Mouse (Mus musculus) c-Kit-positive CD71-positive TER-119-negative erythroid progenitor cells, embryonic 14.5 days (primary cell): ENCODE results near the gene Cttnbp2.
"Not testable (repeated sequence)": the region's sequence is repeated elsewhere in the genome, so short reads cannot be mapped to it uniquely, and the experiment has no call there.

Source experiments
- DNase-seq: peaks from one replicate; pipeline ENCODE4 v3.0.0-alpha.2; 2013; ENCODE audit warnings: low read depth

The Cttnbp2 gene

DNA sequence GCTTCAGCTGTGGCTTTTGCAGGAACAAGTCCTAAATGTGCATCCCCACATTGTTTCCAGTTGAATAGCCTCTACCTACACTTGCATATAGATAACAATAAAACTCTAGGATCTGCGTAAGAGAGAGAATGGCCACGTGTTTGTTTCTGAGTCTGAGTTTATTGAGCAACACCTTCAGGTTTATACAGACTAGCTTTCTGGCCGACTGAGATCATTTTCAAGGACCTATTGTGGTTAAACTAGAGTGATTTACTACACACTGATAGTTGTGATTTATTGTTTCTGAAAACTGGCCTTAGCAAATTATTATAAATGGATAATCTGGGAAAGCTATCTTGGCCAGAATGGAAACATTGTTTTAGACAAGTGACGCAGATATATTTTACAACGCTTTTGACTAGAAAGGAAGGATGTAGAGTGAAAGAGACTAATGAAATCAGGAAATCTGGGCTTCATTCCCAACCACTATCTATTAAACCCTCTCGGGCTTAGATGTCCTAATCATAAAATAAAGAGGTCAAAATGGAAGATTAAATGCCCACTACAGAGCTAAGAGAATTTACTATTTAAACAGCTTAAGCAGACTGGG is 96.7 kb downstream of the Cttnbp2 start:
- DNase-seq: no peak

DNA sequence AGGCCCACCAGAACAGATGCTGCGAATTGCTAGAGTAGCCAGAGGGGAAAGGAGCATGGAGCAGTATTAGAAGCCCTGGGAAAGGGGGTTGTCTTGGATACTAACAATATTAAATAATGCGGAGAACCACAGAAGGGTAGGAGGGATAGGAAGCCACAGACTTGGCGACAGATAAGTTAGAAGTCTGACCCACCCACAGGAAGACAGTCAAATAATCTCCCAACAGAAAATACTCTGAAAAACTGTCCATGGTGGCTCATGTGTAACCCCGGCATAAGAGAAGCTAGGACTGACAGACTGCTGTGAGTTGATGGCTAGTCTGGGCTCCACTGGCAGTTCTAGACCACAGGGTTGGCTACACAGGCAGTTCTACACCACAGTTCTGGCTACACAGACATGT is 98.7 kb downstream of the Cttnbp2 start:
- no peak for DNase-seq

DNA sequence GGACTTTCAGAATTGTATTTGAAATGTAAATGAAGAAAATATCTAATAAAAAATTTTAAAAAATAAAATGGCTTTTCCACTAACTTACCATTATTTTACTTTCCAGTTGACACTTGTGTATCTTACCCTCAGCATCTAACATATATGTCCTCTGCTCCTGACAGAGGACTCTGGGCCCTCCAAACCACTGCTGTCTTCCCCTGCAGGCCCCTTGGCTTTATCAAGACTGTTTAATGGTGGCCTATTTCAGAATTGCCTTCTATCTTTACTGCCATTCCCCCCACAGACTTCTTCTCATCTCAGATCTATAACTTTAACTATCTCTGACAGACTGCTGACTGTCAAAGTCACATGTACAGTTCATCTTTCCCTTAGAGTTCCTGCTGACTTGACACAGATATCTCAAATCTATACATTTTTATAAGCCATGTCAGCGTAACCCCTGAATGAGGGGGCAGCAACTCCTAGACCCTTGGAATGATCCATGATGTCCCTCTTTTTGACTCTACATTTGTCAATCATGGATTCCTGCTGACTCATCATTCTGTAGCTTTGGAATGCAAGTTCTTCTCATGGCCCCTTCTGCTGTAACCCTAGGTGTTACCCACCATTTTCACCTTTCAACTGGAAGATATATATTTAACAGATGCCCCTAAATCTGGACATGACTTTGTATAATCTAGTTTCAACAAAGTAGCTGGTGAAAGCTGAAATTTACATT is 103.0 kb downstream of the Cttnbp2 start:
- no peak for DNase-seq

DNA sequence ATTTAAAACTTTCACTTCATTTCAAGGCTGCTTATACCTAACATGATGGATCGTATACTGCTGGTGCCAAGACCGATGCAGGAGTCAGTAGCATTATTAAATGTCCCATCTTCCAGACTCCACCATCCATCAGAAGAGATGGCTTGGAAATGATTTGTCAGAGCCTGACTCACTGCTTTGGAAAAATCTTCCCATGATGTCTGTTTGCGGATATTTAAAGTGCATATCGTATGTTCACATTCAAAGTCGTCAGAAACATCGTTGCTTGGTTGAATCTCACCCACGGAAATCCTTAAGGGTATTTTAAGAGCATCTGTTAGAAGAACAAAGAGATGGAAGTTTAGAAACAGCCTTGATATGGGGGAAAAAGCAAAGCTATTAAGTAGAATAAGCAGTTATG is 106.2 kb downstream of the Cttnbp2 start:
- no peak for DNase-seq

DNA sequence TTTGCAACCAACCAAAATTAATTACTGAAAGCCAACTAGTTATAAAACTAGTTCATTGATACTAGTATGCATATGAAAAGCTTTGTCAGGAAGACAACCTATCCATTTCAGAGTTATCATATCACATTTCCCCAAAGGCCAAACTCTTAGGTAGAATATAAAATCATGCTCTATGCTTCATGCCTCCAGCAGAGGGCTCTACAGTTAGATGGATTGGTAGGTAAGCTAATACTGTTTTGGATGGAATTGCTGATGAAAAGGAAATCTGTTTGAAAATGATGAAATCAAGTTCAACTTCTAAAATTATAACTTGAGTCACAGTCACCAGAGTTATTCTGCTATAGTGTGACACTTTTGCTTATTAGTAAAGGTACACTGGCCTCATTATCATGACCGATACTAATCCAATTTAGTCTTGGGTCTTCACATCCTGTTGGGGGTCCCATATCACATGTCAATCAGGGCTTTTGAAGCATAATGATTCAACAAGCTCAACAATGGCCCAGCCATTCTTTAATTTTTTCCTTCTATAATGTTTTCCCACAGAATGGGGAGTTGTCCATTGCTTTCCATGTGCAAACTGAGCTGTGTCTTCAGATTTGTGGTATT is 113.5 kb downstream of the Cttnbp2 start:
- no peak for DNase-seq

DNA sequence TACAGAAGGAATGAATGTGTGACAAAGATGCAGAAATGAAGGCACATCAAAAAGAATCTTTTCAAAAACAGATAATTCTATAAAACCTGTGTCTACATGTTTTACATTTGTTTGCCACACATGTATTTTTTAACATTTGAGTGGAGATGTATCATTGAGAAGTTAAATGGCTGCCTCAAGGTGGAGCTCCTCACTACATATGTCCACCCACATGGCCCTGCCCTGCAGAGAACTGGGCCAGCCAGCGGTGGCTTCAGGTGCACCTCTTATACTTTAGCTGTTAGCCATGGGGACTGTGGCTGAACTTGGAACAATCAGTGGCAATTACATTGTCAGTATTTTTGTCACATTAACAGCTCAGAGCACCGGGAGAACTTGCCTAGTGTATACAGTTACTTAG is 133.3 kb downstream of the Cttnbp2 start:
- no peak for DNase-seq

DNA sequence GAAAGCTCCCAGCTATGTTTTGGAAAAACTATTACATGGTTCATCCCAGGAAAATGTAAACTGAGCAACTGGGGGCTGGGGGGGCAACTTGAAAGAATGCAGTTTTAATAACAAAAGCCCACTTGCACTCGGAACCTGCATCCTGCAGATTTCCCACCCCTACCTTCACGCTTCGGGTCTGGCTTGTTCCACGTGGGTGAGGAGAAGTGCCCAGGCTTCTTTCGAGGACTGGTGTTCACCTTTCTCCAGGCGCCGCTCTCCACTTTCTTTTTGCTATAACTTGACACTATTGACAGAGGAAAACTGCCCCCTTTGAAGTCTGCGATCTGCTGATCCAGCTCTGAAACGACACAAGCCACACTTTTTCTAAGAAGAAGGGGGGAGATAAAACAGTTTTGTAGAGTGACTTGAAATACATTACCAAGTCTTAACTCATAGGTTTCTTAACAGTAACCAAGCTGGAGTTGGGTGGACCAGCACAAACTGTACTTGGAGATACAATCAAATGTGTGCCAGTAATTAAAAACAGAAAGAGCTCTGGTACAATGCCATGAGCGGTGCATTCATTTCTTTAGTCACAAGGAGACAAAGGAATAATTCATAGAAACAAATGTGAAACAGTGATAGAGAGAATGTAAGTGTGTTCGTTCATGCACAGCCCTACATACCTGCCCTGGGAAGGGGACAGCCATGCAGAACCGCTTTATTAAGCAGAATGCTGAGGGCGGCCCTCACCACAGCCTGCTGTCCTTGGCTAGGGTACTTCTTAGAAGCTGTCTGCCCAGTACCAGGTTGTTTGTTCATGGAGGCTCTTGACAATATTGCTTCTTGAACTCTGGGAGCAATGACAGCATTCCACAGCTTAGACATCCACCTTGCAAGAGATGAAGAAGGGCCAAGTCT is 134.1 kb downstream of the Cttnbp2 start:
- no peak for DNase-seq

DNA sequence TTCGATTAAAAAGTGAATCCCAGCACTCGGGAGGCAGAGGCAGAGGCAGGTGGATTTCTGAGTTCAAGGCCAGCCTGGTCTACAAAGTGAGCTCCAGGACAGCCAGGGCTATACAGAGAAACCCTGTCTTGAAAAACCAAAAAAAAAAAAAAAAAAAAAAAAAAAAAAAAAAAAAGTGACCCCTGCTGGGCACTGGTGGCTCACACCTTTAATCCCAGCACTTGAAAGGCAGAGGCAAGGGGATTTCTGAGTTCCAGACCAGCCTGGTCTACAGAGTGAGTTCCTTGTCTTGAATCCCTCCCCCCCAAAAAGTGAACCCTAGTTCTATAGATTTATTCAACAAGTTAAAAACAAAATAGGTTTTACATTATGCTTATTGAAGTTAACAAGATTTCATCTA is 136.9 kb downstream of the Cttnbp2 start:
- not testable (repeated sequence) for DNase-seq

DNA sequence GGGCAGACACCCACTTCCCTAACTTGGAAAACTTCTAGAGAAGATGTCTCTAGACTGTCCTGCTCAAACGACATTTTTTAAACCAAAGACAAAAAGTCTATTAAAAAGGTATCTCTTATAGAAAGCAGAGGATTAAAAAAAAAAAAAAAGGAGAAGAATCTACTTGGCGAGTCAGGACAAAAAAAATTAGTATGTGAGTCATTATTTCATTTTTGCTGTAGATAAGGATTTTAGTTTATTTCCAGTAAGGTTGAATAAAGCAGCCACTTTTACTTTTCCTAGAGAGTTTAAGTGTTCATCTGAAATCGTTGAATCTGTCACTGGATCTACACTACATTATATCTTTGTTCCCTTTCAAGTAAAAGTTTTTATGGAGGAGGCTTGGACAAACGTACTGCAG is 139.9 kb downstream of the Cttnbp2 start:
- DNase-seq: no peak

DNA sequence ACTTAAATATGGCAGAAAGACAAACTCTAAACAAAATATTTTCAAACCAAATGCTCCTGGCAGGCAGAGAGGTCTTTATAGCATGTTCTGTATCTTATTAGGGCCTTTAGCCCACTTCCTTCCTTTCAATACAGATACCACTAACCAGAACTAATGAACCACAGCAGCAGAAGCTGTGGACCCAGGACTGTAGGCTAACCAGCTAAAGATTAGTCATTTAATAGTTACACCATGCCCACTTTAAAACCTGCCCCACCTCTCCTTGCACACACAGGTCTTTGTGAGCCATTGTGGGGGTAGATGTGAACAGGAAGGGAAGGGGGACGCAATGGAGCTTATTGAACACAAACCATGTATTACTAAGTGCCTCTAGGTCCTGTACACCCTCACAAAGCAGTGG is 141.0 kb downstream of the Cttnbp2 start:
- no peak for DNase-seq

DNA sequence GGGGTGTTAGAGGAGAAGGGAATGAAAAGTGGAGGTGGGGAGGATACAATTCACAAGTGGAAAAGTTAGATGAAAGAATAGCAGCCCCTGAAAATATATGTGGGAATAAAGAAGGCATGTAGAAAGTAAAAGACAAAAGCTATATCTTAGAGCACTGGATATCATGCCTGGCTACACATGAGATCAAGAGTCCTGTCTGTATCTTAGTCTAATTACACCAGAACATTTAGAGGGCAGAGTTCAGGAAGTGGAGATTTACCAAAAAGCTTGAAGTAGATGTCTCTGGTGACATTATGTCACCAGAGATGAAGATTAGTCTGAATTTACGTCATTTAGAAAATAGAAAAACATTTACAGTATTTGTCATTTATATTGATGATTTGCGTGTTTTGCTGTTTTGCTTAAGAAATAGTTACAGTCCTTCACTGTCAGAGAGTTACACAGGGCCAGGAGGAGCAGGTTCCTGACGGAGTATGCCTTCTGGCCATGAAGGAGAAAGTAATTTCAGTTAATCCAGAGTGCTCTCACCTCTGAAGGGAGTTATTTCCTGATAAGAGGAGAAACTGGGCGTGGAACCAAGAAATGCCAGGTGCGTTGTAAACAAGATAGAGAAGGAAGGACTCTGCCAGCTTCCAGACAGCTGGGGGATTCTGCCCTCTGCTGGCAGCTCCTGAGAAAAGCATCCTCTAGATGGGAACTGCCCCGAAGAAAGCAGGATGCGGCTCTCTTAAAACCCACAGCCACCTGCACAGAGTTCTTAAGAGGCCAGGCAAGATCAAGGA is 142.0 kb downstream of the Cttnbp2 start:
- peak; percentile 58 for DNase-seq

DNA sequence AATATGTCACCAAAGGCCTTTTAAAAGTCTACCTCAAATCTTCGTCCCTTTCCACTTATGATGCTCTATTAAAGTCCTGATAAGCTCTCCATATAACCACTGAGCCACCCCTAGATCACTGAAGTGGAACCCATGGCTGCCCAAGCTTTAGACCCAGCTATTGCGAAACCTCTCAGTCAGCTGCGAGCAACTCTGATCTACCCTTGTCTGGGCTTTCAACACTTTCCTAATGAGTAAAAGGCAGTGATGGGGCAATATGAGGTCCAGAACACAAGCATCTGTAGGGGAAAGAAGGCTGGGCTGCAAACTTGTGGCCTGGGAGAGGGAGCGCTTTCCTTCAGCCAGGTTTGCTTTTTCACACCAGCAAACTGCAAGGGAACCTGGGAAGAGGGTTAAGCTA is 144.9 kb downstream of the Cttnbp2 start:
- no peak for DNase-seq

DNA sequence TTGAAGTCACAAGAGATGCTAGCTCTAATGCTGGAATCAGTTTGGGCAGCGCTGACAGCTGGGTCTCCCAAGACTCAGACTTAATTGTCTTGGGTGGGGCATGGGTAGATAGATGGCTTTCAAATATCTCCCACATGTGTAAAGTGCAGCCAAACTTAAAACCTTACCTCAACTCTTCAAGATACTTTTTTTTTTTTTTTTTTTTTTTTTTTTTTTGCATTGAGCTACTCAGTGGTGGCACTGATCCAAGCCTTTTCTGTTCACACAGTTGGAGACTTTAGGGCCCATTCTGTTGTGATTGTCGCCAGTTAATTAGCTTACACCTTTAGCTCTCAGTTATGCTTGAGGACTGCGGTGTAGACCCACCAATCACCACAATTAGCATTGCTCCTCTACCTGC is 145.6 kb downstream of the Cttnbp2 start:
- DNase-seq: no peak

DNA sequence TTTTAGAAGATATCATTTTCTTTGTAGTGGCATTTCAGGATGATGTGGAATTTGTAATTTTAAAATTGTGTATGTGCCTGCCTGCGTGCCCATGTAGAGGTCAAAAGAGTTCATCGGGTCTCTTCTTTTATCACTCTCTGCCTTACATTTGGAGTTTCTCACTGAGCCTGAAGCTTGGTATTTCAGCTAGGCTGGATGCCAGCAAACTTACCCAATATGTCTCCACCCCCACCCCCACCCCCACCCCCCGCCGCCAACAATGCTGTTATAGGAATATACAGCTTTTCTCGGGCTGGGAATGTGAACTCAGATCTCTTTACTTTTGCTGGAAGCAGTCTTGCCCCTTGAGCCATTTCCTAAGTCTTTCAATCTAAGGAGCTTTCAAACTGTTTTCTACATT is 152.4 kb downstream of the Cttnbp2 start:
- no peak for DNase-seq

DNA sequence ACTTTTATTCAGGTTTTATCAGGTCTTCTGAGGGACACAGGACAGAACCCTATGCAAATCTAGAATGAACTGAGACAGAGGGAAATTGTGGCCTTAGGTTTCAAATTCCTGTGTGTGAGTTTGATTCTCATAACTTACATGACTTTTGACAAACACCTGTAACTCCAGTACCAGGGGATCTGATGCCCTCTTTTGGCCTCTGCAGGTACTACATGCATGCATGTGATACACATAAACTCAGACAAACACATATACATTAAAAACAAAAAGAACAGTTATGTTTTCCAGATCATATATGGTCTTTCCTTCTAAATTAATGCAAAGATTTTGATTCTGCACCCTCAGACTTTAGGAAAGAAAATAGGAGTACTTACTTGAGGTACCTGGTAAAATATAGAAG is 153.7 kb downstream of the Cttnbp2 start:
- DNase-seq: no peak

DNA sequence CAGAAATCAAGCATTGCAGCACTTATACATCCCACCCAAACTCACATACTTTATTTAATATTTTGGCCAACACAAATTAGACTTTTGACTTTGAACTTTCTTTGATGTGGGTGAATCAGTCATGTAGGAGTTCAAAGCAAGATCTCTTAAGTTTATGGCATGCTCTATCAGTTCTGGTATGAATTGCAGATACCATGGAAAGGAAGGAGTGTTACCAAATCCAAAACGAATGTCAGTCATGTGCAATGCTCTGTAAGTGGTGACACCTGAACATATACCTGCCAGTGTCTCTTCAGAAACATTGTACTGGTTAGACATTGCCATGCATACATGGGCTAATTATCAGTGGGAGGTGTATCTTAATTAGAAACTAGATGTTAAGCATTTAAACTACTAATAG is 154.5 kb downstream of the Cttnbp2 start:
- no peak for DNase-seq

DNA sequence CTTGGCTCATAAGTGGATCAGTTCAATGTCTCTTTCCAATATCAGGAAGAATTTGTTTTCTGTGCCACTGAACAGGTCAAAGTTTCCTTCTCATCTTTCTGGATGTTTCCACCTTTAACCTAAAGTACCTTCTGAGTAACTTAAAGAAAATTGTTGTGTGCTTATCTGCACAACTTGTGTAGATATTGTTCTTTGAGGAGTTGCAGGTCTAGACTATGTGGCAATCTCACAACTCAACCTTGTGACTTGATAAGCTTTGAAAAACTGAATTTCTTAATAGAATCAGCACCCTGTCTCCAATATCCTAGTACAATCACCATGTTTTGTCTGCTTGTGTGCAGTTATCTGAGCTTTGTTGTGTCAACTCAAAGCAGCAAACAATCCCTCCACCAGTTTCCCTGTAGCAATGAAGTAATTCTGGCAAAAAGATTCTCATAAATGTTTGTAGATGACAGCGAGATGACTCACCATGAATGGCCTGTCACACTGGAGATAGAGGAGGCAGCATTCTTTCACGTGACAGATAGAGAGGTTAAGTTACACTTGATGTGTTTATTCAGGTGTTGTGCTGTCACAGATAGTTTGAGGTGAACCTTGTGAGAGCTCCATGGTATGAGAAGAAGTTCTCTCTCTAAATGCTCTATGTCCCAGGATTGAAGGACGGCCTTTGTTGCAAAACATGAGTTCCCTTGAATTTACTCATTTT is 165.3 kb downstream of the Cttnbp2 start:
- DNase-seq: no peak

DNA sequence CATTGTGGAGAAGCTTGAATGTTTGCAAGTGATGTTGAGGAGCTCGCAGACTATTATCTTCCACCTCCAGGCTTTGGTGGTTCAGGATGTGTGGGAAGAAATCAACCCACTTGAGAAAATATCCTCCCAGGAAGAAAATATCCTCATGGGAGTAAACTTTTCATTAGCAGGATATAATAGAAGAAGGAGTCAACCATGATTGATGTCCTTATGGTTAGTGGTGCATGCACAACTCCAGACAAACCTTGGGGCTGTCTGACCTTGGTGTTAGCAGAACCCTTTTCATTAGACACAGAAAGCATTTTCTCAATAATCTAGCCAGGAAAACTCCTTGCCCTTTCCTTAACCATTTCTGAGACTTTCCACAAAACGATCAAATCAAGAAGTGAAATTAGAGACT is 170.4 kb downstream of the Cttnbp2 start:
- DNase-seq: no peak

DNA sequence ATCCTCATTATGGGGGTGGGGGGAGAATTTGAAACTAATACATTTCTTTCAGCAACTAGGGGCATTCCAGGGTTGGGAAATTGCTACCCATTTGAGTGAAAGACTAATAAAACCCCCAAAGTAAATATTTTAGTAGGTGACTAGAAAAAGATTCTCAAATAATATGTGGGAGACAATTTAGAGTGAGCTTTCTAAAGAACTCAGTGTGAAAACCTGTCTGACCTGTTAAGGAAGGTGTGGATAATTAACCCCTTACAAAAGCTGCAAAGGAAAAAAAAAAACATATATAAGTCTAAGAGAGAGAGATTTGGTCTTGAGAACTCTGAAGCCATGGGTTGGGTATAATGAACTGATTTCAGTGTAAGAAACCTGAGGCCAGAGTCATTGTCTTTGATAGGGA is 176.3 kb downstream of the Cttnbp2 start:
- DNase-seq: no peak

DNA sequence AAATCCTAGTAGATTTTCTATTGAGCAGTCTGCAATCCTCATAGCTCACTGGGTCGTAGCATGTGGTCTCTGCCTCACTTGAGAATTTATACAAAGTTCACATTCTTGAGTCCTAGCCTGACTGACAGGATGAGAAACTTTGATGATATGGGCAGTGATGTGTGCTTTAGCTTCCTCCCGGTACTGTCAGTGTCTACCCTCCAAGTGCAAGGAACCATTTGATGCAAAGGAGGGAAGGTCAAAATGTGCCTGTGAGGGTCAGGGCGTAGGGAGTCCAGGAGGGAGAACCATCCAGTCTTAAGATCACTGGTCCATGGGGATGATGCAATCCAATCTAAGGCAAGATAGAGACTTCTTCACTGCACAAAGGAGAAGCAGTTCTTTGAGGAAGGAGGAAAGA is 179.2 kb downstream of the Cttnbp2 start:
- DNase-seq: no peak

DNA sequence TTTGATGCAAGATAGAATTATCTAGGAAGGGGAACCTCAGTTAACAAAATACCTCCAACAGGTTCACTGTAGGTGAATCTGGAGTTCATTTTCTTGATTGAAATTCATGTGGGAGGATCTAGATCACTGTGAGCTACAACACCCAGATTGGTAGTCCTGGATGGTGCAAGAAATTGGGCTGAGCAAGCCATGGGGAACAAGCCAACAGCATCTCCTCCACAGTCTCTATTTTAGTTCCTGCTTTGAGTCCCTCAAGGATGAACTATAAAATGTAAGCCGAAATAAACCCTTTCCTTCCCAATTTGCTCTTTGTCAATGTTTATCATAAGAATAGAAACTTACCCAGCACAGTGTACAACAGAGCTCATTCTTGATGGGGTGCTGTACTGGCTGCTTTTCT is 191.7 kb downstream of the Cttnbp2 start:
- DNase-seq: no peak
